Mouse (Mus musculus): ENCODE results near the gene Gm17387.

DNA sequence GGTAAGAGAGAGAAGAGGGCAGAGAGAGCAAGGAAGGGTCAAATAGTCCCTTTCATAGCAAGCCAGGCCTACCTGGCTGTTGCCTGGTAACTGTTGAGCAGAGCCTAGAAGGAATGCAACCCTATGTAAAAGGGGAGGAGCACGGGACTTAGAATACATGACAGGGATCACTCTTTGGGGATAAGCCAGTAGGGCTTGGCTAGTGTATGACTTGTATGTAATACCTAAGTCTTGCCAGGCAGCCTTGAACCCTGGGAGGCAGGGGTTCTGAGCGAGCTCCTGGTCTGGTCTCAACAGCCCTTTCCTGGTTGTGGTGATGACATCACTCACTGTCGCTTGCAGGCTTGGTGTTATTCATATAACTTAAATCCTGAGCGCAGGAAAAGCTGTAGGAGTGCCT, 39.9 kb upstream of the Gm17387 start:
- no peak for TF ChIP-seq POLR2A (IDR thresholded peaks at IDR 0.05; ENCODE audit: control insufficient read depth, low read depth, low read length)
- TF ChIP-seq CTCF (IDR thresholded peaks at IDR 0.05; ENCODE audit: control insufficient read depth, insufficient read depth, insufficient replicate concordance, low read depth, low read length): no peak
